Mouse (Mus musculus) kidney, adult 2 months (tissue): ENCODE data around the gene Scfd2.

ENCODE experiments used
- CTCF ChIP-seq: fragments of 200-500 bp; conservative IDR thresholded peaks from 2 replicates; pipeline ENCODE4 v1.5.1; 2011; ENCODE audit warnings: low read depth, mild to moderate bottlenecking, control low read depth, low read length, moderate library complexity, mixed read lengths; ENCODE audit not compliant: insufficient read depth, insufficient read length
- POLR2A ChIP-seq: fragments of 200-500 bp; IDR thresholded peaks from one replicate; pipeline ENCODE4 v1.6.1; 2011; ENCODE audit warnings: low read depth, low read length, control low read depth

GRCm38 (mm10) chr5:74256705-74257104, 274.9 kb downstream of the Scfd2 start:
- no peak for TF ChIP-seq CTCF
- no peak for TF ChIP-seq POLR2A
